Mouse (Mus musculus): ENCODE measurements around the gene Prdm10.

Gene Prdm10

GRCm38 (mm10) chr9:31280366-31281010 is at the start of gene Prdm10:
Prdm10 (plus strand) TSS chr9:31280538.
- DNase-seq (ENCODE audit: low spot score), result peak; percentile 90

- DNase-seq (ENCODE audit: low spot score), result no peak
Observed at GRCm38 (mm10) chr9:31235030-31235429, 45.3 kb upstream of the Prdm10 start.

GRCm38 (mm10) chr9:31235489-31235888 is 44.8 kb upstream of the Prdm10 start:
- DNase-seq (ENCODE audit: low spot score), result no peak

- no peak for DNase-seq (ENCODE audit: low spot score)
Observed at GRCm38 (mm10) chr9:31236079-31236478, 44.3 kb upstream of the Prdm10 start.

- DNase-seq (ENCODE audit: low spot score), result no peak
Observed at GRCm38 (mm10) chr9:31238526-31238925, 41.8 kb upstream of the Prdm10 start.

- no peak for DNase-seq (ENCODE audit: low spot score)
Observed at GRCm38 (mm10) chr9:31239551-31239950, 40.8 kb upstream of the Prdm10 start.

- DNase-seq (ENCODE audit: low spot score), result no peak
Observed at GRCm38 (mm10) chr9:31240522-31241207, 39.7 kb upstream of the Prdm10 start.

GRCm38 (mm10) chr9:31241208-31241699 is 39.1 kb upstream of the Prdm10 start:
- no peak for DNase-seq (ENCODE audit: low spot score)

- no peak for DNase-seq (ENCODE audit: low spot score)
Observed at GRCm38 (mm10) chr9:31243306-31243938, 36.9 kb upstream of the Prdm10 start.

GRCm38 (mm10) chr9:31243939-31244333 is 36.4 kb upstream of the Prdm10 start:
- no peak for DNase-seq (ENCODE audit: low spot score)

GRCm38 (mm10) chr9:31245006-31245405 is 35.3 kb upstream of the Prdm10 start:
- no peak for DNase-seq (ENCODE audit: low spot score)

- DNase-seq (ENCODE audit: low spot score), result no peak
Observed at GRCm38 (mm10) chr9:31246421-31246820, 33.9 kb upstream of the Prdm10 start.

GRCm38 (mm10) chr9:31247447-31248220 is 32.7 kb upstream of the Prdm10 start:
- no peak for DNase-seq (ENCODE audit: low spot score)

- DNase-seq (ENCODE audit: low spot score), result peak; percentile 66
Observed at GRCm38 (mm10) chr9:31252182-31252799, 28.0 kb upstream of the Prdm10 start.

- peak; percentile 9 for DNase-seq (ENCODE audit: low spot score)
Observed at GRCm38 (mm10) chr9:31253311-31253734, 27.0 kb upstream of the Prdm10 start.

GRCm38 (mm10) chr9:31253866-31254696 is 26.3 kb upstream of the Prdm10 start:
- peak; percentile 35 for DNase-seq (ENCODE audit: low spot score)

- DNase-seq (ENCODE audit: low spot score), result peak; percentile 57
Observed at GRCm38 (mm10) chr9:31254697-31255004, 25.7 kb upstream of the Prdm10 start.

- no peak for DNase-seq (ENCODE audit: low spot score)
Observed at GRCm38 (mm10) chr9:31255953-31256352, 24.4 kb upstream of the Prdm10 start.

GRCm38 (mm10) chr9:31258237-31258636 is 22.1 kb upstream of the Prdm10 start:
- no peak for DNase-seq (ENCODE audit: low spot score)

GRCm38 (mm10) chr9:31260219-31260618 is 20.1 kb upstream of the Prdm10 start:
- no peak for DNase-seq (ENCODE audit: low spot score)

All from spleen, adult 12 weeks (tissue).